Mouse (Mus musculus) bone marrow macrophage, adult 2 months (primary cell): ENCODE measurements around the gene Nelfe. TPM values are rescaled to one million over a fixed set of nuclear protein-coding genes. Genes with fewer than 3 reads are reported as not detected.
"Not testable (repeated sequence)": the region's sequence is repeated elsewhere in the genome, so short reads cannot be mapped to it uniquely, and the experiment has no call there.

Source experiments
- H3K27ac ChIP-seq: 2 replicates; pipeline ENCODE4 v1.5.1; 2012; ENCODE audit warnings: low read depth, low read length; ENCODE audit not compliant: insufficient read depth
- H3K4me1 ChIP-seq: 2 replicates; pipeline ENCODE4 v1.6.1; 2012; ENCODE audit warnings: low read length; ENCODE audit not compliant: control insufficient read depth, insufficient read depth
- H3K4me3 ChIP-seq: 2 replicates; pipeline ENCODE4 v1.5.1; 2012; ENCODE audit warnings: mild to moderate bottlenecking, low read length, moderate library complexity; ENCODE audit not compliant: insufficient read depth
- CTCF ChIP-seq: IDR thresholded peaks from 2 replicates; pipeline ENCODE4 v1.5.1; 2012; ENCODE audit warnings: low read depth, mild to moderate bottlenecking, low read length, moderate library complexity
- POLR2A ChIP-seq: IDR thresholded peaks from 2 replicates; pipeline ENCODE4 v1.6.1; 2012; ENCODE audit warnings: mild to moderate bottlenecking, low read depth, low read length, borderline replicate concordance
- polyA plus RNA-seq: library from polyadenylated mRNA; stranded (reverse); fragments of >200 nt; gene quantifications from 2 replicates; pipeline ENCODE4 v1.2.4, GENCODE M21; 2012; ENCODE audit not compliant: missing spikeins, insufficient read depth, insufficient read length

Gene Nelfe
- polyA plus RNA-seq, 1 experiment = 48.9 TPM

- TF ChIP-seq CTCF = peak; percentile 87
- H3K4me3 ChIP-seq, H3K27ac ChIP-seq, H3K4me1 ChIP-seq: not testable (repeated sequence)
Observed at GRCm38 (mm10) chr17:34813747-34814146, 36.4 kb upstream of the Nelfe start.

- TF ChIP-seq POLR2A (no peak), CTCF (no peak)
- Histone ChIP-seq H3K4me1 (no peaks in the 10 kb centered on the region), H3K4me3 (no peak overlapping the region), H3K27ac (no peak overlapping the region)
Observed at GRCm38 (mm10) chr17:34814818-34815370, 35.3 kb upstream of the Nelfe start.

GRCm38 (mm10) chr17:34830776-34831175, 19.4 kb upstream of the Nelfe start:
- not testable (repeated sequence) for H3K4me3 ChIP-seq

GRCm38 (mm10) chr17:34836155-34836855, 13.9 kb upstream of the Nelfe start:
- TF ChIP-seq CTCF (no peak), POLR2A (no peak)
- Histone ChIP-seq H3K27ac (peak overlapping the region; percentile 53), H3K4me1 (peaks cover 5% of the 10 kb centered on the region), H3K4me3 (peak overlapping the region; percentile 94)

More at GRCm38 (mm10) chr17:34830776-34831175, 19.4 kb upstream of the Nelfe start:
- not testable (repeated sequence) for H3K27ac ChIP-seq, H3K4me1 ChIP-seq

- no peak for TF ChIP-seq CTCF
- 0 out of 2 replicates have a peak, but pooled peaks have one; percentile 44 for TF ChIP-seq POLR2A
- Histone ChIP-seq H3K4me1 (peaks cover 5% of the 10 kb centered on the region), H3K4me3 (peak within 1 kb of the TSS; percentile 94), H3K27ac (peak within 1 kb of the TSS; percentile 53)
Observed at GRCm38 (mm10) chr17:34836856-34837221, 13.4 kb upstream of the Nelfe start, which contains the start of the genes Stk19 and Dxo. Stk19 (minus strand) TSS chr17:34836945. Dxo (plus strand) TSS chr17:34837019.

GRCm38 (mm10) chr17:34837464-34838324, 12.5 kb upstream of the Nelfe start:
- H3K27ac ChIP-seq = peak overlapping the region; percentile 37
- H3K4me1 ChIP-seq = peaks cover 5% of the 10 kb centered on the region
- H3K4me3 ChIP-seq = peak overlapping the region; percentile 94
- TF ChIP-seq CTCF (no peak), POLR2A (no peak)

- Histone ChIP-seq H3K27ac (no peak overlapping the region), H3K4me3 (no peak overlapping the region), H3K4me1 (peaks cover 5% of the 10 kb centered on the region)
- TF ChIP-seq POLR2A (no peak), CTCF (no peak)
Observed at GRCm38 (mm10) chr17:34838785-34839184, 11.4 kb upstream of the Nelfe start.

GRCm38 (mm10) chr17:34840736-34841307, 9.4 kb upstream of the Nelfe start:
- Histone ChIP-seq H3K4me1 (peaks cover 5% of the 10 kb centered on the region), H3K27ac (no peak overlapping the region), H3K4me3 (no peak overlapping the region)
- TF ChIP-seq CTCF = no peak
- TF ChIP-seq POLR2A = no peak

GRCm38 (mm10) chr17:34844884-34845283, 5.3 kb upstream of the Nelfe start:
- no peak overlapping the region for H3K4me3 ChIP-seq
- no peak overlapping the region for H3K27ac ChIP-seq
- peaks cover 3% of the 10 kb centered on the region; the same call in 1 of the 2 replicates for H3K4me1 ChIP-seq
- TF ChIP-seq CTCF (no peak), POLR2A (no peak)
